Mouse (Mus musculus): ENCODE results near the gene Hist1h3h. TPM values are rescaled to one million over a fixed set of nuclear protein-coding genes. Genes with fewer than 3 reads are reported as not detected.
"Not testable (repeated sequence)": the region's sequence is repeated elsewhere in the genome, so short reads cannot be mapped to it uniquely, and the experiment has no call there.

Hist1h3h gene
- polyA plus RNA-seq (2015; fragmentation: Nextera tagmentation; extraction: Ambion mirVana) = 7.1 and 8.7 TPM in 2 replicates

DNA sequence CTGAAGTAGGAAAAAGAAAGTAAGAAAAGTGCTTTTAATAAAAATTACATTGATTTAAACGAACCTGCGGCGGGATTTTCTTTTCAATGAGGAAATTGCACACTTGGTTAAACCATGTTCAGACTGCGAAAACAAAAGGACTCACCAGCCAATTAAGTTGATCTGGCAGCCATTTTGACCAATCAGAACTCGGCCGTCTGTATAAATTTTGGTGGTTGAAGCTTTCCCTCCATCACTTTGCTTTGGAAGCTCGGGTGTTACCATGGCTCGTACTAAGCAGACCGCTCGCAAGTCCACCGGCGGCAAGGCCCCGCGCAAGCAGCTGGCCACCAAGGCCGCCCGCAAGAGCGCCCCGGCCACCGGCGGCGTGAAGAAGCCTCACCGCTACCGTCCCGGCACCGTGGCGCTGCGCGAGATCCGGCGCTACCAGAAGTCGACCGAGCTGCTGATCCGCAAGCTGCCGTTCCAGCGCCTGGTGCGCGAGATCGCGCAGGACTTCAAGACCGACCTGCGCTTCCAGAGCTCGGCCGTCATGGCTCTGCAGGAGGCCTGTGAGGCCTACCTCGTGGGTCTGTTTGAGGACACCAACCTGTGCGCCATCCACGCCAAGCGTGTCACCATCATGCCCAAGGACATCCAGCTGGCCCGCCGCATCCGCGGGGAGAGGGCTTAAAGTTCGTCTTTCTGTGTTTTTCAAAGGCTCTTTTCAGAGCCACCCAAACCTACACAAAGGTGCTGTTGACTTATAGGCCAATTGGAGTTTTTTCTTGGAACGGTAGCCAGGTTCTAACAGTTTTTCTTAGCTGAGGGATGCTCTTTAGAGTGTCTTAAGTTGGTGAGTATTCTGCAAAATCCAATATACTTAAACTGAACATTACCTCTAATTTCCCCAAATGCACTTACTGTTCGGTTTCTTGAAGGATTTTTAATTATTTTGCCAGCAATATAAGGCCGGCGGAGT lies at the start of gene Hist1h3h:
Hist1h3h (plus strand) TSS at position 263 of the 961 bp plus-strand sequence.
- not testable (repeated sequence) for H3K27me3 ChIP-seq (ENCODE audit: insufficient read depth, low read length); H3K36me3 ChIP-seq (replicated peaks; ENCODE audit: insufficient read depth, low read length); H3K9me3 ChIP-seq (ENCODE audit: low read length)
- H3K4me3 ChIP-seq (ENCODE audit: low read depth, low read length) = peak within 1 kb of the TSS; percentile 45
- ATAC-seq (peak; percentile 19), DNase-seq (peak; percentile 84)
- peak within 1 kb of the TSS; percentile 93 for H3K27ac ChIP-seq (ENCODE audit: low read depth)
- peaks cover 18% of the 10 kb centered on the region for H3K4me1 ChIP-seq (ENCODE audit: insufficient read depth)
- TF ChIP-seq EP300 (IDR thresholded peaks at IDR 0.05; ENCODE audit: low read depth) = 0 out of 2 replicates have a peak, but pooled peaks have one; percentile 16
- WGBS (ENCODE audit: insufficient replicate concordance) = 3% methylated on average over 23 of the region's 56 CpGs
- H3K9ac ChIP-seq (replicated peaks) = peak within 1 kb of the TSS; percentile 79
- H3K4me2 ChIP-seq (ENCODE audit: low read depth, low read length) = peak within 1 kb of the TSS; percentile 73

DNA sequence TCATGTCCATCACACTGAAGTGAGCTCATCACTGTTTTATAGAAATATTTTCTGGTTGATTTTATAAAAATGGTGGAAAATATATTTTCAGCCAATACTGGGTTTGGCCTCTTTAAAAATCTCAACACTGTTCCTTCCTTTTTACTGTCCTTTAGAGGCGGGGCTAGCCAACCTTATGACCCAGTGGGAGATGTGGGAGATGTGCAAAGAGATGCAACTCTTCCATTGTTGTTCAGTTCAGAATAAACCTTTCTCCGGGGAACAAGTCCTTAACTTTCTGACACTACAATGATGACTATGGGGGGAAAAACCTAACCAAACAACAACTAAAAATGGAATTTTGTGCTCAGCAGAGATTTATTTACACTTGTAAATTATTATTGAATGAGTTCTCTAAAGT lies 40.2 kb upstream of the Hist1h3h start, which contains the start of gene Olfr1360:
Olfr1360 (minus strand) TSS at position 101 of the 400 bp plus-strand sequence.
- TF ChIP-seq EP300 (IDR thresholded peaks at IDR 0.05; ENCODE audit: low read depth) (no peak), CTCF (IDR thresholded peaks at IDR 0.05; ENCODE audit: low read depth) (no peak)
- DNase-seq (no peak), ATAC-seq (no peak)
- H3K4me1 ChIP-seq (ENCODE audit: insufficient read depth) = no peaks in the 10 kb centered on the region
- no peaks in the 10 kb centered on the region for H3K9me3 ChIP-seq (ENCODE audit: low read length)
- no peaks in the 10 kb centered on the region for H3K36me3 ChIP-seq (replicated peaks; ENCODE audit: insufficient read depth, low read length)
- no peak within 1 kb of the TSS for H3K27ac ChIP-seq (ENCODE audit: low read depth)
- H3K27me3 ChIP-seq (ENCODE audit: insufficient read depth, low read length) = no peaks in the 10 kb centered on the region
- H3K4me2 ChIP-seq (ENCODE audit: low read depth, low read length) = no peak within 1 kb of the TSS
- H3K4me3 ChIP-seq (ENCODE audit: low read depth, low read length) = no peak within 1 kb of the TSS
- no peak within 1 kb of the TSS for H3K9ac ChIP-seq (replicated peaks)
- 72% methylated on average over 2 of the region's 2 CpGs for WGBS (ENCODE audit: insufficient replicate concordance)

DNA sequence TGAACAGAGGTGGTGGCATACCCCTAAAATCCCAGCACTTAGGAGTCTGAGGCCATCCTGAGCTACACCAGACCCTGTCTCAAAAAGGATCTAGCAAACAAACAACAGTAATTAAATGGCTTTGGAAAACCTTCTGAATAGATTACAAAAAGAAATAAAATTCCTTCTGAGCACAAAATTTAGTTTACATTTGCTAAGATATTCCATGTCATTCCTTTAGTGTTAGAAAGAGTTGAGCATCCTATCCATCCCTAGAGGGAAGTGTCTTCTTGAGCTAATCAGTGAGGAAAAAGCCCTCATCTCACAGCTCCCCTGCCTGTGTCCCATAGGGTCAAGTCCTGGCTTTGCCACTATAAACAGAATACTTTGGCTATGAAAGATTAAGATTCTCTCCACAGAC lies 19.6 kb upstream of the Hist1h3h start, which contains the start of gene Olfr1359:
Olfr1359 (plus strand) TSS at position 301 of the 400 bp plus-strand sequence.
- Histone ChIP-seq H3K4me3 (ENCODE audit: low read depth, low read length) (no peak within 1 kb of the TSS), H3K9me3 (ENCODE audit: low read length) (no peaks in the 10 kb centered on the region), H3K27me3 (ENCODE audit: insufficient read depth, low read length) (no peaks in the 10 kb centered on the region), H3K27ac (ENCODE audit: low read depth) (no peak within 1 kb of the TSS), H3K9ac (replicated peaks) (no peak within 1 kb of the TSS), H3K4me1 (ENCODE audit: insufficient read depth) (no peaks in the 10 kb centered on the region), H3K4me2 (ENCODE audit: low read depth, low read length) (no peak within 1 kb of the TSS), H3K36me3 (replicated peaks; ENCODE audit: insufficient read depth, low read length) (no peaks in the 10 kb centered on the region)
- TF ChIP-seq EP300 (IDR thresholded peaks at IDR 0.05; ENCODE audit: low read depth) = no peak
- TF ChIP-seq CTCF (IDR thresholded peaks at IDR 0.05; ENCODE audit: low read depth) = no peak
- no peak for DNase-seq
- no peak for ATAC-seq

DNA sequence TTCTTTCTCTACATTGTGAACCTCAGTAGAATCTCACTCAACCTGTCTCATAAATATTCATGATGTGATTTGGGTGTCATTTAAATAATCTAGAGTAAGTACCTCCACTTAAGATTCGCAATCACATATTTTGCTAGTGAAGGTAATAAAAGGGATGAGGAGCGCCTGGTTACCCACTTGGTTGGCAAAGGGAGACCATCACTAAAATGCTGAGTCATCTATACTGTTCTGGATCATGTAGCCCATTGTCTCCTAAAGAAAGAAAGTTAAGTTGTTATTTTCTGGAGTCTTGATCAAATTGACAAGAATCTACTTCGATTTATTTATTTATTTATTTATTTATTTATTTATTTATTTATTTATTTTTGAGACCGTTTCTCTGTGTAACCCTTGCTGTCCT lies 10.8 kb upstream of the Hist1h3h start:
- WGBS (ENCODE audit: insufficient replicate concordance) = 59% methylated on average over 4 of the region's 4 CpGs
- H3K27ac ChIP-seq (ENCODE audit: low read depth) = no peak overlapping the region
- no peak overlapping the region for H3K4me3 ChIP-seq (ENCODE audit: low read depth, low read length)
- no peaks in the 10 kb centered on the region for H3K36me3 ChIP-seq (replicated peaks; ENCODE audit: insufficient read depth, low read length)
- peaks cover 6% of the 10 kb centered on the region; the same call in 1 of the 2 replicates for H3K4me1 ChIP-seq (ENCODE audit: insufficient read depth)
- H3K9me3 ChIP-seq (ENCODE audit: low read length) = no peaks in the 10 kb centered on the region
- no peak for ATAC-seq
- no peak overlapping the region for H3K4me2 ChIP-seq (ENCODE audit: low read depth, low read length)
- no peak for DNase-seq
- TF ChIP-seq CTCF (IDR thresholded peaks at IDR 0.05; ENCODE audit: low read depth) (no peak), EP300 (IDR thresholded peaks at IDR 0.05; ENCODE audit: low read depth) (no peak)
- no peaks in the 10 kb centered on the region for H3K27me3 ChIP-seq (ENCODE audit: insufficient read depth, low read length)
- no peak overlapping the region for H3K9ac ChIP-seq (replicated peaks)

DNA sequence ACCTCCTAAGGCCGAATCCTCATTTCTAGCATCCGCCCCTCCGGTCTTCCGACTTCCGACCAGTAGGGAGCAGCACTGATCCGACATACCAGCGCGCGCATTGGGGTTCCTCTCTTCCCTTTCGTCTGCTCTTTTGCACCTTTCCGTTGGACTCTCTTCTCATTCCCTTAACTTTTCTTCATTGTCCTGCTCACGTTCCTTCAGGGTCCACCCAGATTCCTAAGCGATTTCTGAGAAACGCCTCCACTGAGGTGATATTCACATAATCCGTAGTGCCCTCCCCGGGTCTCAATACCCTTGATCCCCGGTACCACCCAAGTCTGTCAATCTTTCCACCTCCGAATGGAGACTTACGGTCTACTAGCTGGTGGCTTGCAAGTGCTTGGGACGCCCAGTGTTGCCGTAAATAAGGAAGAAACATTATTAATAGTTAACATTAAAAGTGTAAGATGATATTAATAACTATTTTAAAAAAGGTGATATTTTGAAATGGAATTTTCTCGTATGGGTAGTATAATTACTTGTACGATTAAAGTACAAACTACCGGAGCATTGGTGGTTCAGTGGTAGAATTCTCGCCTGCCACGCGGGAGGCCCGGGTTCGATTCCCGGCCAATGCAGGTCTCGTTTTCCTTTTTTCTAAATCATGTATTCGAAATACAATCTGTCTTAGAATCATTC lies 7.3 kb upstream of the Hist1h3h start:
- Histone ChIP-seq H3K4me1 (ENCODE audit: insufficient read depth) (peaks cover 10% of the 10 kb centered on the region), H3K9me3 (ENCODE audit: low read length) (no peaks in the 10 kb centered on the region), H3K36me3 (replicated peaks; ENCODE audit: insufficient read depth, low read length) (no peaks in the 10 kb centered on the region), H3K27me3 (ENCODE audit: insufficient read depth, low read length) (no peaks in the 10 kb centered on the region), H3K4me2 (ENCODE audit: low read depth, low read length) (peak overlapping the region; percentile 76), H3K9ac (replicated peaks) (peak overlapping the region; percentile 67), H3K27ac (ENCODE audit: low read depth) (peak overlapping the region; percentile 82), H3K4me3 (ENCODE audit: low read depth, low read length) (peak overlapping the region; percentile 62)
- TF ChIP-seq CTCF (IDR thresholded peaks at IDR 0.05; ENCODE audit: low read depth) = peak; percentile 88
- TF ChIP-seq EP300 (IDR thresholded peaks at IDR 0.05; ENCODE audit: low read depth) = peak; percentile 44
- DNase-seq (peak; percentile 91), ATAC-seq (peak; percentile 83)
- under 1% methylated on average over 32 of the region's 32 CpGs for WGBS (ENCODE audit: insufficient replicate concordance)

Data from liver, postnatal 0 days (tissue).